Mouse (Mus musculus): ENCODE measurements around the gene Rps2.

Rps2 gene

GRCm38 (mm10) chr17:24732233-24732935 is 14.5 kb downstream of the Rps2 start:
- no peak for DNase-seq (ENCODE audit: low read depth, low spot score)

DNA sequence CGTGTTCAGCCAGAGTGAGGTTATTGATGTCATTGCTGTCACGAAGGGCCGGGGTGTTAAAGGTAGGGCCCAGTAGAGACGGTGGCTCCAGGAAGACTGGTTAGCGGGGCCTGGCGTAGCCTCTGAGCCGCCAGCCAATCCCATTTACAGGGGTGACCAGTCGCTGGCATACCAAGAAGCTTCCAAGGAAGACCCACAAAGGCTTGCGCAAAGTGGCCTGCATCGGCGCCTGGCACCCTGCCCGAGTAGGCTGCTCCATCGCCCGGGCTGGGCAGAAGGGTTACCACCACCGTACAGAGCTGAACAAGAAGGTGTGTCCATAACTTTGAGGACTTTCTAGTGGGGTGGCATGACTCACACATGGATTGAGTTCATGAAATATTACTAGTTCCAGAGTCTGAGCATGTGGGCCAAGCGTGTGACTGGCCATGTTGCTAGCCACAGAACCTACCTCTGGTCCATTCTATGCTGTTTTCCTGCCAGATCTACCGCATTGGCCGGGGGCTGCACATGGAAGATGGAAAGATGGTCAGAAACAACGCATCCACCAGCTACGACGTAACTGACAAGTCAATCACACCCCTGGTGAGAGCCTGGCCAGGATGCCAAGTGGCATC is 15.6 kb downstream of the Rps2 start:
- no peak for DNase-seq (ENCODE audit: low read depth, low spot score)

- DNase-seq (ENCODE audit: low read depth, low spot score) = no peak
Measured at GRCm38 (mm10) chr17:24734513-24734912, 16.6 kb downstream of the Rps2 start.

DNA sequence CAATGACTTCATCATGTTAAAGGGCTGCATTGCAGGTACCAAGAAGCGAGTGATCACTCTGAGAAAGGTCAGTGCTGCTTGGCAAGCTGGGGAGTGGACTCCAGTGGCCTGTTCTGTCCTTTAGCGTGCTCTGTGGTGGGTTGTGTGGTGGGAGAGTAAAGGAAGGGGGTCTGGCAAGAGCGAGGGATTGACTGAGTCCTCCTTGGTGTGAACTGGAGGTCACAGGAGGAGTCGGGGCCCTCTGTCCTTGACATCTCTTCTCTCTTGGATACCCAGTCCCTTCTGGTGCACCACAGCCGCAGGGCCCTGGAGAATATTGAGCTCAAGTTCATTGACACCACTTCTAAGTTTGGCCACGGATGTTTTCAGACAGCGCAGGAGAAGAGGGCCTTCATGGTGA is 17.5 kb downstream of the Rps2 start:
- DNase-seq (ENCODE audit: low read depth, low spot score) = no peak

DNA sequence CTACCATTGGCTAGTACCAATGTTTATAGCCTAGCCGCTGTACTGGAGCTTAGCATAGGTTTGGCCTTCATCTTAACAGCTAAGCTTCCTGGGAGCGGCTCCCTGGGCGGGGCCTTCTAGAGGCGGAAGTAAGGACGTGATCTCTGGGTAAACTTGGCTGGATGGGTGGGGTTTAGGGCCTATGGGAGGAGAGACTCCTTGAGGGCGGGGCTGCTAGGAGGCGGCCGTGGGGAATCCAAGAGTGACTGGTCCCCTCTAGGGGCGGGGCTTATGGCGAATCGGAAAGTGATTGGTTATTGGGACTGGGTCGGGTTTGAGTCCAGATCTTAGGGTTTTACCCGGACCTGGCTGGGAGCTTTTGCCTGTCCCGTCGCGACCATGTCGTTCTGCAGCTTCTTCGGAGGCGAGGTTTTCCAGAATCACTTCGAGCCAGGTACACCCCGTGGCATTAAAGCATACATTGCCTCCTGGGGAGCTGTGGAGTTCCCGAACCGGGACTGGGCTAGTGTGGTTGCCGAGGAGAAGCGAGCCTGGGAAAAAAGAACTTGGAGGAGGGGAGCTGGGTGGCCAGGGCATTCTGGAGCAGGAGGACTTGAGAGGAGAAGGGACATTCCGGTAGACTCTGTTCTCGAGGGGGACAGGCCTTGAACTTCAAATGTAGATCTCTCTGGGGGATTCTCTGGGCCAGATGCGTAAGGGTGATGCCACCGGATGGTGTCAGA is 18.6 kb downstream of the Rps2 start, which contains the start of gene Msrb1:
Gene Msrb1, plus strand, starts transcription at position 313 of the 722 bp plus-strand sequence.
- DNase-seq (ENCODE audit: low read depth, low spot score) = peak; percentile 92

DNA sequence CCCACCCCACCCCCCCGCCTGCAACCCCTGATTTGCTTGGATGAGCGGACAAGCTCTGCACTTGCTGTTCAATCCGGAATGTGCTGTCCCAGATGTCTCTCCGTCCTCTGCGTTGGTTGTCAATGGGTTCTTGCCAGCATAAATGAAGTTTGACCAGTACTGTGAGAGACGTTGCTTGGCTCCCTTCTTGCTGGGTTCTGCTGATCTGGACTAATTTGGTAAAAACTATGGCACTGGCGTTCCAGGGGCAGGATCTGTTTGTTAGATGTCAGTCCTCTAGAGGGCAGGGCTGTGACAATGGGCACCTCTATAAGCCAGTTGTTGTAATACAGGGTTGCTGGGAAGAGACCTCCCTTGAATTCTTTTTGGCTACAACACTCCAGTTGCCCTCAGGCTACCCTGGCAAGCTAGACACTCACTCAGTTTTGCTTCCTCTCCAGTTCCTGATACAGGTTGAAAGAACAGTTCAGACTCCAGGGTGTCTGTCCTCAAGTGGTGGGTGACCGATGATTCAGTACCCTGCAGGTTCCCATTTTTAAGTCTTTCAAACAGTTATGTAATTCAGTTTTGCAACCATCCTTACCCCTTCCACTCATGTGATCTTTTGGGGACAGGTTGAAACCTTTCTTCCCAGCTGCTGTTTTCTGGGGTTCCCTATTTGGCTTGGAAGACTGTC is 19.4 kb downstream of the Rps2 start:
- DNase-seq (ENCODE audit: low read depth, low spot score) = no peak

DNA sequence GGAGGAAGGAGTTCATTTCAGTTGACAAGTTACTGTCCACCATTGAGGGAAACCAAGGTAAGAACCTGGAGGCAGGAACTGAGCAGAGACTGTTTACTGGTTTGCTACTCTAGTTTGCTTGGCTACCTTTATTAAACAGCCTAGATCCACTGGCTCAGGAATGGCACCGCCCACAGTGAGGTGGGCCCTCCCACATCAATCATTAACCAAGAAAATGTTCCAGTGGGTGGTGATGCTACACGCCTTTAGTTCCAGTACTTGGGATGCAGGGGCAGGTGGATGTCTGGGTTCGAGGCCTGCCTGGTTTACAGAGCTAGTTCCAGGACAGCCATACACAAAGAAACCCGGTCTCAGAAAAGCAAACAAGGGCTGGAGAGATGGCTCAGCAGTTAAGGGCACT is 20.3 kb downstream of the Rps2 start:
- DNase-seq (ENCODE audit: low read depth, low spot score) = no peak

DNA sequence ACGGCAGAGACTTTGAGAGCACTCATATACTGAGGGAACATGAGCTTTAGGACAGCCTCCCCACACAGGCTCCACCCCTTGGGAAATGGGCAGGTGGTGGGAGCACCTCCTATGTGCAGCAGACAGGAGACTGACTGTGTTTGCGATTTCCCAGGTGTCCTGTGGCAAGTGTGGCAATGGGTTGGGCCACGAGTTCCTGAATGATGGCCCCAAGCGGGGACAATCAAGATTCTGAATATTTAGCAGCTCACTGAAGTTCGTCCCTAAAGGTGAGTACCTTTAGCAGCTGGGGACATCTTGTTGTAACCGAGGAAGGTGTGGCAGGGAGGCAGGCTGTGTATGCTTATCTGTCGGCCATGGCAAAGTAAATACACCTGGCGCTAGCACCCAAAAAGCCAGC is 22.0 kb downstream of the Rps2 start:
- no peak for DNase-seq (ENCODE audit: low read depth, low spot score)

GRCm38 (mm10) chr17:24742307-24742706 is 24.4 kb downstream of the Rps2 start:
- DNase-seq (ENCODE audit: low read depth, low spot score) = no peak

DNA sequence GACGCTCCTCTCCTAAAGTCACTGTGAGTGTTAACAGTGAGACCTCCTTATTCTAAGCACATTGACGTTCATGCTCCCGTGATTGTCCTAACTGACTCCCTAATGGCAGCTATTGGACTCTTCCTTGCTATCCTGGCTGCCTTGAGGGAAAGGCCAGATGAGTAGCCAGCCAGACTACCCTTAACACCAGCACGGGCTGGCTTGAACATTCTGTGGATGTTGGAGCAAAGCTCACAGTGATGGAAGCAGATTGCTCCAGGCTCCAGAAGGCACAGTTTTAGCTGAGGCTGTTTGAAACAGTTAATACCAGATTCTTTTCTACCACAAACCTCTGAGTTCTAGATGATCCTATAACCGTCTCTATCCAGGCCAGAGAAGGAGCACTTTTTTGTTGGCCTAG is 26.0 kb downstream of the Rps2 start:
- no peak for DNase-seq (ENCODE audit: low read depth, low spot score)

DNA sequence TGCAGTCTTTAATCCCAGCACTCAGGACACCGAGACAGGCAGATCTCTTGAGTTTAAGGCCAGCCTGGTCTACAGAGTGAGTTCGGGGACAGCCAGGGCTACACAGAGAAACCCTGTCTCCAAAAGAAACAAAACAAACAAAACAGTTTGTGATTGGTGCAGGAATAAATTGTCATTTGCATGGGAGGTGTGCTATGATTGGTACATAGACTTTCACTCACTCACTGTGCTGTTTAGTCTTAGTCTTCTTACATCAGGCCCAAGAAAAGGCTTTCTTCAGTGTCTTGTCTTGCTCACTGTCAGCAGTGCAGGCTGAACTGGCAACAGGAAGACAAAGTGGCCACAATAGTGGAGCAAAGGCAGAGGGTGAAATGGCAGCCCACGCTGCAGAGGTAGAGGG is 26.5 kb downstream of the Rps2 start:
- DNase-seq (ENCODE audit: low read depth, low spot score) = no peak

GRCm38 (mm10) chr17:24745526-24746497 is 27.9 kb downstream of the Rps2 start:
- peak; percentile 83 for DNase-seq (ENCODE audit: low read depth, low spot score)

- no peak for DNase-seq (ENCODE audit: low read depth, low spot score)
Measured at GRCm38 (mm10) chr17:24746986-24747385, 29.1 kb downstream of the Rps2 start.

DNA sequence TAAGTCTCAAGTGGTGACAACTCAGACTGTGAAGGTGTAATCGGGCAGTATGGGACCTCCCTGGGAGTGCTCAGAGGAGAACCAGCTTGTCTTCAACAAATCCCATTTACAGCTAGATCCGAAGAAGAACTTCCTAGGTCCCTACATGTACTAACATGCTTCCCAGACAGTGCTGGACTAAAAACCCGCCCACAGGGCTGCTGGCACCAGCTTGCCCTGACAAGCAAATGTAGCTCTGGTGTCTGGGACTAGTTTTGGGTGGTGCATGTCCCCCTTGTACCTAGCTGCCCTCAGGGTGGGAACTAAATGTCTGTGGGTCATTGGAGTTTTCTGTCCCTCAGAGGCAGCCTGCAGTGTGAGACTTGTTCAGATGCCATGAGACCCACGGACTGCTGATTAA is 33.6 kb downstream of the Rps2 start:
- DNase-seq (ENCODE audit: low read depth, low spot score) = no peak

GRCm38 (mm10) chr17:24752415-24753394 is 34.8 kb downstream of the Rps2 start, which contains the start of gene Hs3st6:
Gene Hs3st6, plus strand, starts transcription at chr17:24752988.
- DNase-seq (ENCODE audit: low read depth, low spot score) = no peak

- no peak for DNase-seq (ENCODE audit: low read depth, low spot score)
Measured at GRCm38 (mm10) chr17:24757394-24757793, 39.5 kb downstream of the Rps2 start.

GRCm38 (mm10) chr17:24761121-24761520 is 43.2 kb downstream of the Rps2 start:
- no peak for DNase-seq (ENCODE audit: low read depth, low spot score)

- no peak for DNase-seq (ENCODE audit: low read depth, low spot score)
Measured at GRCm38 (mm10) chr17:24765016-24765905, 47.3 kb downstream of the Rps2 start.

Measured in embryo, embryonic 11.5 days (tissue).